Mouse (Mus musculus) CD8-positive naive resting alpha-beta T cell, adult 2 months (primary cell): ENCODE measurements at regions not wholly inside any gene's neighbourhood (a gene's known extent, or its start where the extent isn't known, plus 50 kb on each side); places are given as distances from the start of the nearest gene placed in this dataset.

ENCODE experiments used
- DNase-seq, 2 experiments: peaks; one replicate each; pipeline ENCODE4 v3.0.0; 2022; ENCODE audit warnings: low read depth in 2 of 2, low spot score in 2 of 2

GRCm38 (mm10) chr14:99708066-99708465, 409.6 kb downstream of the Klf5 start:
- no peak for DNase-seq

- no peak for DNase-seq
These were observed 411.3 kb downstream of the Klf5 start for GRCm38 (mm10) chr14:99709764-99710163.

- DNase-seq = no peak
These were observed 412.2 kb downstream of the Klf5 start for GRCm38 (mm10) chr14:99710656-99711177.

DNA sequence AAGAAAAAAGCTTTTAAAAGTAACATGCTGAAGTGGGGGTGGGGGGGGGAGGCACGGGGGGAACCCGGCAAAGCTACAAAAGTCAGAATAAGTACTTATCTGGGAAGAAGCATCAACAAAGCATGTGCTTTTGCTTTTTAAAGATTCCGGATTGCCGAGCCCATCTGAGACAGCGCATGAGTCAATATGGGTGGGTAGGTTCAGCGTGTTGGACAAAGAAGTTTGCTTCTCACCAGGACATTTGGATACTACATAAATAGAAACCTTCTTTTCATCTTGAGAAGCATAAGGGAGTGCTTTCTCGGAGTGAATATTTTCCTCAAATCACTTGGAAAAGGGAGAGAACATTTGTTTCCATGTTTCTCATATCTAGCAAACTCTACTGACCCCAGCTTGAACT, 414.1 kb downstream of the Klf5 start:
- DNase-seq = no peak

GRCm38 (mm10) chr14:99713069-99713830, 414.8 kb downstream of the Klf5 start:
- DNase-seq = no peak

DNA sequence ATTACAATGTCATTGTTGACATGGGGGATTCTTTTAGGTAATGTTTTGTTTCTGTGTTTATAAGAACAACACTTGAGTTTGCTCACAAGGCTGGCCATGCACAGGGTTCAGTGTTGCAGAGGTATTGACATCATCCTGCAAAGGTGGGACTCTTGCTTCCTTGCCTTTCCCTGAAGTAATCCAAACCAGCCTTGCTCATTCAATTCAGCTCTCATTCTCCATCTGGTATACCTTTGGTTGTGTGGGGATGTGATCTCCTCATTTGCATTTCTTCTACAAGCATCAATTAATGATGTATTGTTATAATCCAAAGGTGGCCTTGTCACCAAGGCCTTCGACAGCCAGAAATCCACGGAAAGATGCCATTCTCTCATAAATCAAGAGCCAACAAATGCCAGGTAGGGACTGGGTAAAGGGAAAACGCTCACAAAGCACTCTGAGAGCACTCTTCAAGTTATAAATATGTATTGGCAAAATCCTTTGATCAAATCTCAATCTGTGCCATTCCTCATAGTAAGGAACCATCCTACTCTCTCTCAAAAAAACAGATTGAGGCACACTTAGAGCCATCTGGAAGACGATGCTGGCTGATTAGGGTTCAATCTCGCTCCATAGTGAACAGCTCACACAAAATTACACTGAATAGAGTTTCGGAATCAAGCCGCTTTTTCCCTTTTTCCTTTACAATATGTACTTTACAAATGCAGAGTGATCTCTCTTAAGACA, 435.1 kb downstream of the Klf5 start:
- no peak for DNase-seq

GRCm38 (mm10) chr14:99734200-99734567, 435.7 kb downstream of the Klf5 start:
- DNase-seq = no peak

DNA sequence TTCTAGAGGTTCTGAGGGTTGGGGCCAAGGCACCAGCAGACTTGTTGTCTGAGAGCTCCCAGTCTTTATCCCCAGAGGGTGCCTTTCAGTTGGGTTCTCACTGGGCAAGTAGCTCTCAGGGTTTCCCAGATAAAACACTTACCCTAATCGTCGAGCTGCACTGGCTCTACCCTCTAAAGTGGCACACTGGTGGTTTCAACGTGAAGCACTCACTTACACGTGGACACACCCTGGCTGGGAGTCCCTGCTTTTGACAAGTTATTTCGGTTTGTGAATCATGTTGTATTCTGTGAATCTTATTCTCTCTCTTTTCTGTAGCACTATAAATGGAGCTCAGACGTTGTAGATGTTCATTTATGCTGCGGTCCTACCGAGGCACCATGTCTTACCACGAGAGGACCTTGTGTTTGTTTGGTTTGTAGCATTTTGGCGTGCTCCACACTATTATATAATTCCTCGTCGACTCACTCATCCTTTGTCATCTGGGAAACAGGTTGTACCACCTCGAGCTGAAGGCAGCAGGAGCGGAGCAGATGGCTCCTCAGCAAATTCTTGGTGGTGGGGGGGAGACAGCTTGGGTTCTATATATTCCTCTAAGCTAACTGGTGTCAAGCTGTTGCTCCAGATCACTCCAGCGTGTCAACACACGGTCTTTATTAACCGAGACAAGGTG, 445.3 kb downstream of the Klf5 start:
- DNase-seq = no peak

- no peak for DNase-seq
These were observed 446.7 kb downstream of the Klf5 start for GRCm38 (mm10) chr14:99745209-99745608.

GRCm38 (mm10) chr14:99748166-99748565, 449.7 kb downstream of the Klf5 start:
- no peak for DNase-seq

- no peak for DNase-seq
These were observed 451.1 kb downstream of the Klf5 start for GRCm38 (mm10) chr14:99749308-99750305.

DNA sequence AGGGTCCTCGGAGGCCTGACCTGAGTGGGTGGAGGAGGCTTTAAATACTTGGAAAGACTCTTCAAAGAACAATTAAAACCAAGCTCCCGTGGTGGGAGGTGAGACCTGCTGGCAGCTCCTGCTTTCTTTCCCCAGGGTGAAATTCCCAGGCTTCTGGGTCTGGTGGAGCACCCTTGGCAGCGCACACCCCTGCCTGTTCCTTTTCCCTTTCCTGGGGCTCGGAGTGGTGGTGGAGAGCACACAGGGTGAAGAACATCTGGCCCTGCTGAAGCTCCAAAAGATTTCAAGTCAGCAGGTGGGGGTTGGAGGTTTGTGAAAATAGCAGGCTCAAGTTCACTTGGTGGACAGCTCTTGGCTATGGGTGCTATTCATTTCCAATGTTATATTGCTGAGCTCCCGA, 459.6 kb downstream of the Klf5 start:
- DNase-seq = no peak

- DNase-seq = no peak
These were observed 464.8 kb downstream of the Klf5 start for GRCm38 (mm10) chr14:99763336-99763735.

DNA sequence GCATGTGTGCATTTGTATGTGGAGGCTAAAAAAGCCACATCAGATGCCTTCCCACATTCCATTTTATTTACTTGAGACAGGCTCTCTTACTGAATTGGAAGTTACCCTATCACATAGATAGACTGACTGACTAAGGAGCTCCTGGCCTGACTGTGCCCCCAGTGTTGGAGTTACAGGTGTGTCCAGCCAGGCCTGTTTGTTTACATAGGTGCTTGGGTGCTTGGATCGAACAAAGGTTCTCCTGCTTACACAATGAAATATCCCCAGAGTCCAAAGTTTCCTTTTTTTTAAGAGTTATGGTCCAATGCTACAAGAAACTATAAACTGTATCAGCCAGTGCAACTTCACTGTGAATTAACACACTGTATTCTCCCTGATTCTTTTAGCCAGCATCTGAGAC, 472.5 kb downstream of the Klf5 start:
- DNase-seq = no peak

- DNase-seq = no peak
These were observed 474.4 kb downstream of the Klf5 start for GRCm38 (mm10) chr14:99772774-99773423.

- DNase-seq = no peak
These were observed 480.0 kb downstream of the Klf5 start for GRCm38 (mm10) chr14:99778477-99778876.

GRCm38 (mm10) chr14:99778957-99779356, 480.5 kb downstream of the Klf5 start:
- no peak for DNase-seq

DNA sequence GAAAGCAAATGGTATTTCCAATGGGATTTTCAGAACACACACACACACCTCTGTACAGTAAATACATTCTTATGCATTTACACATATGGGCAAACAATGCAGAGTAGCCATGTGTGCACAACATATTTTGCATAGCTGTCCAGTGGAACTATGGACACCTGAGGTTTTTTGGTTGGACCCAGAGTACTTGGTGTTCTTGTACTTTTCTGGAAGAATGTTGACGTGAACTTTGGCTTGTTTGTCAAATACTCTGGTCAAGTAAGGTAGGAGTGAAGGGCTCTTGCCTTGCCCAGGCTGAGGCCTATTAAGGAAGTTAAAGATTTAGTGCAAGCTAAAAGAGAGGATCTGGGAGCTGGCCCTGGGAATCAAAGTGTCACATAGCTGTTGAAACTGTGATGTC, 485.2 kb downstream of the Klf5 start:
- no peak for DNase-seq

DNA sequence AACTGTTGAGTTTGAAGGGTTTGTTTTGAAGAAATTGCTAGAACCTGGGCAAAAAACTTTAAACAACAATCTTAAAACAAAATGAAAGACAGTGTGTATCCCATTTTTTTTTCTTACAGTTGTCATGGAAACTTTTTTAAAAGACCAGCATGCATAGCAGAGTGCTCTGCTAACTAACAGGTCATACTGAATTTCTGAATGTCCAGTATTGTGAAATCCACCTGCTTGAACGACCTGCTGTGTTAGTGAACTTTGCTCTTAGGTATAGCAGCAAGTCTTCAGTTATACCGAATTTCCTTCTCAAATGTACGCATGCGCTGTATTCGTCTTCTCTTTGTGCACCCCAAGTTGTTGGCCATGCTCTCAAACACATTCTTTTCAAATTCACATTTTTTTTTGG, 486.6 kb downstream of the Klf5 start:
- DNase-seq = no peak

- no peak for DNase-seq
These were observed 487.9 kb downstream of the Klf5 start for GRCm38 (mm10) chr14:99786367-99786766.
